Mouse (Mus musculus) adrenal gland, postnatal 10 days (tissue): ENCODE results near the gene Peak1. TPM values are rescaled to one million over a fixed set of nuclear protein-coding genes. Genes with fewer than 3 reads are reported as not detected.
"Not testable (repeated sequence)": the region's sequence is repeated elsewhere in the genome, so short reads cannot be mapped to it uniquely, and the experiment has no call there.

Experiments
- DNase-seq: peaks from one replicate; pipeline ENCODE4 v3.0.0; 2021; ENCODE audit warnings: mixed read lengths
- long read RNA-seq, 2 experiments: library from polyadenylated mRNA; stranded (forward); transcript quantifications; one replicate each; pipeline ENCODE4 v2.0.0; 2021
- total RNA-seq, 2 experiments: library from RNA; stranded (reverse); gene quantifications; 2 replicates each; pipeline ENCODE4 v1.2.3; 2021

Peak1 gene
- 10 to 100 TPM; 37.0 to 46.9 TPM for total RNA-seq
- long read RNA-seq, experiment 1, partial matches to known transcripts, result 0 of 1 reads
- long read RNA-seq, experiment 1, other reads (novel, unspliced or antisense), result 1 of 1 reads
- long read RNA-seq, experiment 2, partial matches to known transcripts, result 0 of 3 reads
- long read RNA-seq, experiment 2, other reads (novel, unspliced or antisense), result 1 of 3 reads

GRCm38 (mm10) chr9:56417948-56418737, at the start of gene Peak1, which contains the start of gene Hmg20a:
Gene Peak1, minus strand, starts transcription at chr9:56418067.
Gene Hmg20a, plus strand, starts transcription at chr9:56418609.
- peak; percentile 100 for DNase-seq

GRCm38 (mm10) chr9:56466251-56466650, 48.4 kb upstream of the Peak1 start:
- DNase-seq, result no peak

- DNase-seq, result peak; percentile 59
These were observed 47.2 kb upstream of the Peak1 start for GRCm38 (mm10) chr9:56464863-56465654.

- peak; percentile 26 for DNase-seq
These were observed 46.0 kb upstream of the Peak1 start for GRCm38 (mm10) chr9:56463686-56464515.

- no peak for DNase-seq
These were observed 45.2 kb upstream of the Peak1 start for GRCm38 (mm10) chr9:56463046-56463445.

GRCm38 (mm10) chr9:56462606-56463005, 44.7 kb upstream of the Peak1 start:
- DNase-seq, result no peak

- DNase-seq, result no peak
These were observed 43.1 kb upstream of the Peak1 start for GRCm38 (mm10) chr9:56460987-56461386.

GRCm38 (mm10) chr9:56456426-56456825, 38.6 kb upstream of the Peak1 start:
- no peak for DNase-seq

GRCm38 (mm10) chr9:56453038-56453815, 35.4 kb upstream of the Peak1 start:
- no peak for DNase-seq

GRCm38 (mm10) chr9:56451570-56451969, 33.7 kb upstream of the Peak1 start:
- no peak for DNase-seq

- no peak for DNase-seq
These were observed 21.8 kb upstream of the Peak1 start for GRCm38 (mm10) chr9:56439699-56440098.

- not testable (repeated sequence) for DNase-seq
These were observed 19.5 kb upstream of the Peak1 start for GRCm38 (mm10) chr9:56437300-56437892.

- no peak for DNase-seq
These were observed 18.1 kb upstream of the Peak1 start for GRCm38 (mm10) chr9:56435821-56436526.

- DNase-seq, result no peak
These were observed 7.0 kb upstream of the Peak1 start for GRCm38 (mm10) chr9:56424861-56425260.

- DNase-seq, result no peak
These were observed 4.1 kb upstream of the Peak1 start for GRCm38 (mm10) chr9:56421991-56422390.

- no peak for DNase-seq
These were observed 3.2 kb upstream of the Peak1 start for GRCm38 (mm10) chr9:56420892-56421601.

GRCm38 (mm10) chr9:56420236-56420635, 2.4 kb upstream of the Peak1 start:
- no peak for DNase-seq

GRCm38 (mm10) chr9:56418738-56419239, 922 bp upstream of the Peak1 start:
- peak; percentile 83 for DNase-seq

- DNase-seq, result peak; percentile 91
These were observed 386 bp downstream of the Peak1 start for GRCm38 (mm10) chr9:56417415-56417947.
